22 mouse cellular contexts compared by ENCODE assay signal in the genomic region with DNA sequence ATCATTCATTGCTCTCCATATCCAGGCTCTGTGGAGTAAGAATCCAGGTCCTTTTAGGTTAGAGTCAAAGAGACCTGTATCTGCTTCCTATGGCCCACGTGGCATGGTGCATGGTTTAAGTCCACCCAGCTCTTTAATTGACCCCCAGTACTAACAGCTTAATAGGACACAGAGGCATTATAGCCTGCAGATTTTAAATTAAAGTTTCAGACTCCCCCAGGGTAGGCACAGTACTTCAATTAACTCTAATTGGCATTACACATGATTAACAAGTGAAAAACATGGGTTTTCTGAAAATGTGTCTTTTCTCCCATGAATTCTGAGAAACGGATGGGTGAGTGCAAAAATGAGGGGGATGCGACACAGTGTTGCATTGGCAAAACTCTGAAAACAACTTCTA.
"Had no signal": no experiment of that assay in that cellular context is flagged by ENCODE, and none has a peak within 500 bp of the region (broad histone marks: within the 10 kb centered on the region; RNA-seq: fewer than 3 reads in every experiment).

No protein-coding gene starts in this region.

- H3K27ac ChIP-seq: left cerebral cortex, adult 2 months; limb, embryonic 12.5 days; limb, embryonic 15.5 days; liver, embryonic 14.5 days; macrophage; midbrain, embryonic 12.5 days; midbrain, embryonic 15.5 days; neural tube, embryonic 13.5 days; stomach, postnatal 0 days had no signal

- DNase-seq: kidney, postnatal 10 days; kidney, postnatal 36 days; layer of hippocampus, postnatal 36 days; liver, postnatal 0 days; lung, embryonic 14.5 days; right cerebral cortex, adult 18-20 months; right cerebral cortex, postnatal 14 days; right cerebral cortex, postnatal 4 days; thymus, adult 2 months; thymus, postnatal 14 days; thymus, postnatal 4 days had no signal

- H3K36me3 ChIP-seq: limb, embryonic 12.5 days; limb, embryonic 15.5 days; midbrain, embryonic 12.5 days; midbrain, embryonic 15.5 days; neural tube, embryonic 13.5 days had no signal

- H3K4me2 ChIP-seq: limb, embryonic 12.5 days; limb, embryonic 15.5 days; liver, embryonic 11.5 days; lung, embryonic 14.5 days; midbrain, embryonic 12.5 days; midbrain, embryonic 15.5 days; neural tube, embryonic 13.5 days had no signal

- ATAC-seq: liver, postnatal 0 days; lung, postnatal 0 days; midbrain, embryonic 15.5 days had no signal

- H3K4me3 ChIP-seq: left cerebral cortex, adult 2 months; limb, embryonic 12.5 days; limb, embryonic 15.5 days; midbrain, embryonic 12.5 days; midbrain, embryonic 15.5 days; neural tube, embryonic 13.5 days had no signal

- H3K9me3 ChIP-seq: limb, embryonic 12.5 days; limb, embryonic 15.5 days; midbrain, embryonic 12.5 days; midbrain, embryonic 15.5 days; neural tube, embryonic 13.5 days had no signal

- H3K4me1 ChIP-seq: limb, embryonic 12.5 days; limb, embryonic 15.5 days; midbrain, embryonic 12.5 days had no signal

- H3K27me3 ChIP-seq: limb, embryonic 12.5 days; limb, embryonic 15.5 days; midbrain, embryonic 12.5 days; midbrain, embryonic 15.5 days; neural tube, embryonic 13.5 days had no signal

- H3K9ac ChIP-seq: limb, embryonic 12.5 days; limb, embryonic 15.5 days; liver, embryonic 14.5 days; liver, postnatal 0 days; lung, embryonic 14.5 days; midbrain, embryonic 12.5 days; midbrain, embryonic 15.5 days; neural tube, embryonic 13.5 days had no signal
